Mouse (Mus musculus) neural tube, embryonic 11.5 days (tissue): ENCODE data around the gene Rps6ka6. TPM values are rescaled to one million over a fixed set of nuclear protein-coding genes. Genes with fewer than 3 reads are reported as not detected.

Source experiments
- ATAC-seq: fragments of 200-750 bp; cut with Nextera tagmentation; 2 replicates; pipeline ENCODE4 v1.8.0; 2017; ENCODE audit warnings: moderate number of reproducible peaks, mild to moderate bottlenecking, moderate TSS enrichment, moderate library complexity; ENCODE audit not compliant: insufficient read depth, low FRiP score, low TSS enrichment
- DNase-seq: peaks from one replicate; pipeline ENCODE4 v3.0.0-alpha.2; 2015; ENCODE audit warnings: low spot score
- H3K27ac ChIP-seq: fragments of 300-500 bp; sonication (generic); 2 replicates; pipeline ENCODE4 v1.5.1; 2014; ENCODE audit warnings: low read depth, mild to moderate bottlenecking, low read length
- H3K27me3 ChIP-seq: fragments of 300-500 bp; sonication (generic); 2 replicates; pipeline ENCODE4 v1.6.1; 2014; ENCODE audit warnings: mild to moderate bottlenecking, low read length, mixed read lengths; ENCODE audit not compliant: control insufficient read depth, insufficient read depth
- H3K36me3 ChIP-seq: fragments of 300-500 bp; sonication (generic); 2 replicates; pipeline ENCODE4 v1.6.1; 2014; ENCODE audit warnings: mild to moderate bottlenecking, low read length, moderate library complexity, mixed read lengths; ENCODE audit not compliant: control insufficient read depth, insufficient read depth
- H3K4me1 ChIP-seq: fragments of 300-500 bp; sonication (generic); 2 replicates; pipeline ENCODE4 v1.6.1; 2014; ENCODE audit warnings: low read length, mixed read lengths; ENCODE audit not compliant: control insufficient read depth, insufficient read depth
- H3K4me2 ChIP-seq: fragments of 300-500 bp; sonication (generic); 2 replicates; pipeline ENCODE4 v1.6.1; 2014; ENCODE audit warnings: low read depth, mild to moderate bottlenecking, moderate library complexity
- H3K4me3 ChIP-seq: fragments of 300-500 bp; sonication (generic); 2 replicates; pipeline ENCODE4 v1.5.1; 2014; ENCODE audit warnings: low read depth, low read length
- H3K9ac ChIP-seq: fragments of 300-500 bp; sonication (generic); 2 replicates; pipeline ENCODE4 v1.6.1; 2014; ENCODE audit warnings: mild to moderate bottlenecking, low read length
- H3K9me3 ChIP-seq: fragments of 300-500 bp; sonication (generic); 2 replicates; pipeline ENCODE4 v1.6.1; 2016; ENCODE audit warnings: low read length; ENCODE audit not compliant: control insufficient read depth
- WGBS: fragments of 180-500 bp; shearing (Covaris S2); extraction: QIAGEN DNeasy Blood & Tissue Kit; methylation state at CpG from one replicate; pipeline ENCODE4 v1.1.7; 2014; 5-methylcytosine and 5-hydroxymethylcytosine counted together
- polyA plus RNA-seq: library from polyadenylated mRNA; unstranded; fragments of >200 nt; fragmentation: Nextera tagmentation; extraction: Ambion mirVana; gene quantifications from 2 replicates; pipeline ENCODE4 v1.2.1, GENCODE M21; 2014

Rps6ka6 gene
- polyA plus RNA-seq: 64.3 and 64.4 TPM in 2 replicates

- 79% methylated on average over 10 of the region's 10 CpGs for WGBS
- Histone ChIP-seq H3K4me3 (no peak within 1 kb of the TSS), H3K27me3 (no peaks in the 10 kb centered on the region), H3K4me2 (no peak within 1 kb of the TSS), H3K27ac (no peak within 1 kb of the TSS), H3K4me1 (no peaks in the 10 kb centered on the region), H3K9me3 (no peaks in the 10 kb centered on the region), H3K36me3 (no peaks in the 10 kb centered on the region), H3K9ac (no peak within 1 kb of the TSS)
- ATAC-seq (no peak), DNase-seq (no peak)
Observed at GRCm38 (mm10) chrX:111537859-111538258, at the start of gene Rps6ka6. Gene Rps6ka6, minus strand, starts transcription at chrX:111537959.

- Histone ChIP-seq H3K4me1 (no peaks in the 10 kb centered on the region), H3K4me2 (no peak overlapping the region), H3K9me3 (no peaks in the 10 kb centered on the region), H3K27me3 (no peaks in the 10 kb centered on the region), H3K4me3 (no peak overlapping the region), H3K27ac (no peak overlapping the region), H3K36me3 (no peaks in the 10 kb centered on the region), H3K9ac (no peak overlapping the region)
- ATAC-seq (no peak), DNase-seq (no peak)
- 86% methylated on average over 2 of the region's 2 CpGs for WGBS
Observed at GRCm38 (mm10) chrX:111577044-111577443, 39.3 kb upstream of the Rps6ka6 start.

- no peaks in the 10 kb centered on the region for H3K4me1 ChIP-seq
- 76% methylated on average over 1 of the region's 1 CpGs for WGBS
- H3K36me3 ChIP-seq: no peaks in the 10 kb centered on the region
- no peak overlapping the region for H3K9ac ChIP-seq
- no peak overlapping the region for H3K4me2 ChIP-seq
- ATAC-seq (no peak), DNase-seq (no peak)
- no peak overlapping the region for H3K27ac ChIP-seq
- H3K4me3 ChIP-seq: no peak overlapping the region
- no peaks in the 10 kb centered on the region for H3K27me3 ChIP-seq
- H3K9me3 ChIP-seq: no peaks in the 10 kb centered on the region
Observed at GRCm38 (mm10) chrX:111518206-111518605, 19.6 kb downstream of the Rps6ka6 start.

- ATAC-seq (peak; percentile 20; the same call in 1 of the 2 replicates), DNase-seq (no peak)
- H3K27ac ChIP-seq: no peak overlapping the region
- H3K4me3 ChIP-seq: peak overlapping the region; percentile 52
- H3K4me1 ChIP-seq: no peaks in the 10 kb centered on the region
- H3K27me3 ChIP-seq: no peaks in the 10 kb centered on the region
- H3K9me3 ChIP-seq: no peaks in the 10 kb centered on the region
- H3K36me3 ChIP-seq: no peaks in the 10 kb centered on the region
- WGBS: 19% methylated on average over 12 of the region's 12 CpGs
- H3K9ac ChIP-seq: peak overlapping the region; percentile 73
- peak overlapping the region; percentile 32 for H3K4me2 ChIP-seq
Observed at GRCm38 (mm10) chrX:111463565-111464093, 74.1 kb downstream of the Rps6ka6 start.

- Histone ChIP-seq H3K9ac (peak overlapping the region; percentile 73), H3K4me2 (peak overlapping the region; percentile 48), H3K27ac (peak overlapping the region; percentile 60; the same call in 1 of the 2 replicates), H3K9me3 (no peaks in the 10 kb centered on the region), H3K4me1 (no peaks in the 10 kb centered on the region), H3K4me3 (peak overlapping the region; percentile 52), H3K36me3 (no peaks in the 10 kb centered on the region), H3K27me3 (no peaks in the 10 kb centered on the region)
- peak; percentile 92 for ATAC-seq
- WGBS: 16% methylated on average over 18 of the region's 72 CpGs
- DNase-seq: peak; percentile 79
Observed at GRCm38 (mm10) chrX:111462833-111463564, 74.8 kb downstream of the Rps6ka6 start.

- 22% methylated on average over 13 of the region's 21 CpGs for WGBS
- ATAC-seq (peak; percentile 52; the same call in 1 of the 2 replicates), DNase-seq (no peak)
- Histone ChIP-seq H3K27me3 (no peaks in the 10 kb centered on the region), H3K36me3 (no peaks in the 10 kb centered on the region), H3K9ac (peak overlapping the region; percentile 73), H3K4me3 (peak overlapping the region; percentile 52), H3K4me2 (peak overlapping the region; percentile 48), H3K9me3 (no peaks in the 10 kb centered on the region), H3K27ac (peak overlapping the region; percentile 60; the same call in 1 of the 2 replicates), H3K4me1 (no peaks in the 10 kb centered on the region)
Observed at GRCm38 (mm10) chrX:111462495-111462832, 75.3 kb downstream of the Rps6ka6 start.

- Histone ChIP-seq H3K9ac (peak overlapping the region; percentile 73), H3K36me3 (no peaks in the 10 kb centered on the region), H3K27me3 (no peaks in the 10 kb centered on the region), H3K4me1 (no peaks in the 10 kb centered on the region), H3K4me3 (peak overlapping the region; percentile 52), H3K27ac (0 out of 2 replicates have a peak overlapping the region, but pooled peaks have one; percentile 60), H3K4me2 (peak overlapping the region; percentile 48), H3K9me3 (no peaks in the 10 kb centered on the region)
- DNase-seq: peak; percentile 12
- 16% methylated on average over 8 of the region's 8 CpGs for WGBS
- ATAC-seq: no peak
Observed at GRCm38 (mm10) chrX:111462092-111462491, 75.7 kb downstream of the Rps6ka6 start.

GRCm38 (mm10) chrX:111460166-111460565, 77.6 kb downstream of the Rps6ka6 start:
- no peak for DNase-seq
- ATAC-seq: no peak

GRCm38 (mm10) chrX:111436571-111436970, 101.2 kb downstream of the Rps6ka6 start:
- Histone ChIP-seq H3K9ac (no peak overlapping the region), H3K4me3 (no peak overlapping the region), H3K36me3 (no peaks in the 10 kb centered on the region), H3K27me3 (no peaks in the 10 kb centered on the region), H3K27ac (no peak overlapping the region), H3K4me1 (no peaks in the 10 kb centered on the region), H3K9me3 (no peaks in the 10 kb centered on the region), H3K4me2 (no peak overlapping the region)
- DNase-seq (no peak), ATAC-seq (no peak)

More at GRCm38 (mm10) chrX:111460166-111460565, 77.6 kb downstream of the Rps6ka6 start:
- Histone ChIP-seq H3K4me3 (no peak overlapping the region), H3K9me3 (no peaks in the 10 kb centered on the region), H3K4me1 (no peaks in the 10 kb centered on the region), H3K27ac (no peak overlapping the region), H3K9ac (no peak overlapping the region), H3K4me2 (no peak overlapping the region), H3K27me3 (no peaks in the 10 kb centered on the region), H3K36me3 (no peaks in the 10 kb centered on the region)
